Mouse (Mus musculus) leukemia stem cell, adult 10-12 weeks (primary cell): Measurements from ENCODE around the gene Cfap99. TPM values are rescaled to one million over a fixed set of nuclear protein-coding genes. Genes with fewer than 3 reads are reported as not detected.

Experiments used
- polyA plus RNA-seq: library from polyadenylated mRNA; stranded (reverse); fragments of >175 nt; gene quantifications from 2 replicates; pipeline ENCODE4 v1.2.3, GENCODE M21; 2012; ENCODE audit warnings: low replicate concordance

The Cfap99 gene
- not detected in 2 replicates for polyA plus RNA-seq

GRCm38 (mm10) chr5:34288154-34288716 is at the start of gene Cfap99, which contains the start of gene Zfyve28:
Gene Cfap99 (plus strand): TSS chr5:34288600.
Gene Zfyve28 (minus strand): TSS chr5:34288449.

GRCm38 (mm10) chr5:34336097-34336774 is 47.8 kb downstream of the Cfap99 start, which contains the start of gene Rnf4:
Gene Rnf4 (plus strand): TSS chr5:34336289.

GRCm38 (mm10) chr5:34369341-34370021 is 81.1 kb downstream of the Cfap99 start, which contains the start of gene Fam193a:
Gene Fam193a (plus strand): TSS chr5:34369933.

Other genes starting within 250 kb of the Cfap99 start
- 0.15 TPM in 1 of 2 replicates, not detected in the other for gene Poln, start 119.2 kb upstream of the Cfap99 start, polyA plus RNA-seq
- 0.23 and 0.92 TPM in 2 replicates for gene Haus3, start 119.1 kb upstream of the Cfap99 start, polyA plus RNA-seq
- 18.2 and 32.0 TPM in 2 replicates for gene Mxd4, start 100.9 kb upstream of the Cfap99 start, polyA plus RNA-seq
- gene Zfyve28, start 151 bp upstream of the Cfap99 start, polyA plus RNA-seq, result 0.71 and 1.8 TPM in 2 replicates
- 12.1 and 21.7 TPM in 2 replicates for gene Rnf4, start 47.7 kb downstream of the Cfap99 start, polyA plus RNA-seq
- gene Fam193a, start 81.3 kb downstream of the Cfap99 start, polyA plus RNA-seq, result 15.1 and 17.8 TPM in 2 replicates
- 2.8 and 3.1 TPM in 2 replicates for gene Tnip2, start 225.4 kb downstream of the Cfap99 start, polyA plus RNA-seq
- gene Sh3bp2, start 237.2 kb downstream of the Cfap99 start, polyA plus RNA-seq, result 20.9 and 24.2 TPM in 2 replicates